Mouse (Mus musculus): Measurements from ENCODE around the gene Gm20219. TPM values are rescaled to one million over a fixed set of nuclear protein-coding genes. Genes with fewer than 3 reads are reported as not detected.
A peak's percentile ranks its signal among the peaks of the same experiment; 100 is the strongest.

The Gm20219 gene
- polyA plus RNA-seq, 1 experiment from 2014 or later: 0.40 TPM

GRCm38 (mm10) chr17:56583071-56583470 is 28.9 kb upstream of the Gm20219 start:
- ATAC-seq (ENCODE audit: insufficient number of reproducible peaks, low FRiP score): no peak
- Histone ChIP-seq H3K4me2 (peak overlapping the region; percentile 77), H3K4me3 (peak overlapping the region; percentile 88), H3K9me3 (replicated peaks) (no peaks in the 10 kb centered on the region), H3K4me1 (replicated peaks) (peaks cover 50% of the 10 kb centered on the region), H3K27me3 (replicated peaks) (no peaks in the 10 kb centered on the region), H3K27ac (ENCODE audit: poor library complexity, severe bottlenecking) (no peak overlapping the region; the same call in 1 of the 2 replicates), H3K9ac (peak overlapping the region; percentile 92), H3K36me3 (peaks cover 66% of the 10 kb centered on the region)
- WGBS: 82% methylated on average over 1 of the region's 1 CpGs

DNA sequence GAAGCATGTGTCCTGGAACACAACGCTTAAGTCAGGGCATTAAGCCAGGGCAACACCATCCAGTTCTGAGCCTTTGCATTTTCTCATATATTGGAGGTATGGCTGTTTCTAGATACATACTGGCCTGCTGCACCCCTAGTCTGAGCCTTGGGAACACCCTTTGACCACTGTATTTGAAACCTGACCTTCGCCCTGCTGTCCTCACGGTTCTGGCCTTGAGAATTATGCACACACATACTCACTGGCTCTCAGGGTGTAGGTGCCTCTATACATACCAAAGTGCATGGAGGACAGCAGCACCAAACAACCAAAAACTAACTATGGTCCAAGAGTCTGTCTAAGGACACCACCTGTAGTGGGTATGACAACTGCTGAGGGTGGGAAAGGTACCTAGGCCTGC is 18.8 kb upstream of the Gm20219 start:
- WGBS: 98% methylated on average over 3 of the region's 3 CpGs
- Histone ChIP-seq H3K27ac (ENCODE audit: poor library complexity, severe bottlenecking) (no peak overlapping the region), H3K27me3 (replicated peaks) (no peaks in the 10 kb centered on the region), H3K9ac (no peak overlapping the region), H3K4me2 (no peak overlapping the region), H3K4me1 (replicated peaks) (no peaks in the 10 kb centered on the region), H3K9me3 (replicated peaks) (no peaks in the 10 kb centered on the region), H3K36me3 (peaks cover 92% of the 10 kb centered on the region), H3K4me3 (no peak overlapping the region)
- ATAC-seq (ENCODE audit: insufficient number of reproducible peaks, low FRiP score): no peak

DNA sequence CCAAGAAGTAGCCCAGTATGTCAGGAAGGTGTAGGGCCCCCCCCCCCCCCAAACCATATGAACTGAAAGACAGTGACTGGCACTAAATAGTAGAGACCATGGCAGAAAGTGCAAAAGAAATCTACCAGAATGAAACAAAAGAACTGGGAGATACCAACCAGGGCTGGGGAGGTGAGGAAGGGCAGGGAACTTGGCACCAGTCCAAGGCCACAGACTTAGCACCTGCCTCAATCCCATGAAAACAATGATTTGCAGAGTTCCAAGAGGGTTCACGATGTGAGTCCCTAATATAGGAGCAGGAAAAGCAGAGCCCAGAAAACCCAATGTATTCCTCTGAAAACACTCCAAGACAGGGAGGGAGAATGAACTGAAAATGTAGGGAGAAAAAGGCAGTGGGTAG is 18.0 kb upstream of the Gm20219 start:
- H3K27me3 ChIP-seq (replicated peaks): no peaks in the 10 kb centered on the region
- no peaks in the 10 kb centered on the region for H3K4me1 ChIP-seq (replicated peaks)
- H3K9ac ChIP-seq: no peak overlapping the region
- peaks cover 92% of the 10 kb centered on the region for H3K36me3 ChIP-seq
- 59% methylated on average over 1 of the region's 1 CpGs for WGBS
- H3K4me3 ChIP-seq: no peak overlapping the region
- H3K4me2 ChIP-seq: no peak overlapping the region
- H3K9me3 ChIP-seq (replicated peaks): no peaks in the 10 kb centered on the region
- H3K27ac ChIP-seq (ENCODE audit: poor library complexity, severe bottlenecking): no peak overlapping the region
- no peak for ATAC-seq (ENCODE audit: insufficient number of reproducible peaks, low FRiP score)

GRCm38 (mm10) chr17:56570287-56570686 is 16.1 kb upstream of the Gm20219 start:
- WGBS: 93% methylated on average over 4 of the region's 4 CpGs
- Histone ChIP-seq H3K36me3 (peaks cover 96% of the 10 kb centered on the region), H3K27me3 (replicated peaks) (no peaks in the 10 kb centered on the region), H3K9me3 (replicated peaks) (no peaks in the 10 kb centered on the region), H3K4me1 (replicated peaks) (no peaks in the 10 kb centered on the region), H3K9ac (no peak overlapping the region), H3K27ac (ENCODE audit: poor library complexity, severe bottlenecking) (no peak overlapping the region), H3K4me2 (no peak overlapping the region), H3K4me3 (no peak overlapping the region)
- no peak for ATAC-seq (ENCODE audit: insufficient number of reproducible peaks, low FRiP score)

DNA sequence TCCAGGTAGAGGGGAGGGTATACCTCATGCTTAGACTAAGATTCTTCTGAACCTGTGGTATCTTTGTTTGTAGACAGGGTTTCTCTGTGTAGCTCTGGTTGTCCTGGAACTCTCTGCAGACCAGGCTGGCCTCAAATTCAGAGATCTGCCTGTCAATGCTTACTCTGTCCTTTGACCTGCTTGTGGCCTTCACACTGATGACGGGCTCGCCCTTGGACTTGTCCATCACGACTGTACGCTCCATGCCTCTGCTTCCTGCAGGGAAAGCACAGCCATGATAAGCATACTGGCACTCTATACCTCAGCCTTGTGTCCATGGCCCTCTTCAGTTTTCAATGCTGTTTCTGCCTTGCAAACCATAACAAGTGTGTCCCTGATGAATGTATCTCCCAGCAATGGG is 13.2 kb upstream of the Gm20219 start:
- H3K27ac ChIP-seq (ENCODE audit: poor library complexity, severe bottlenecking): no peak overlapping the region
- no peak overlapping the region for H3K9ac ChIP-seq
- peaks cover 98% of the 10 kb centered on the region for H3K36me3 ChIP-seq
- no peak overlapping the region for H3K4me3 ChIP-seq
- no peak for ATAC-seq (ENCODE audit: insufficient number of reproducible peaks, low FRiP score)
- H3K27me3 ChIP-seq (replicated peaks): no peaks in the 10 kb centered on the region
- H3K4me1 ChIP-seq (replicated peaks): no peaks in the 10 kb centered on the region
- H3K4me2 ChIP-seq: no peak overlapping the region
- no peaks in the 10 kb centered on the region for H3K9me3 ChIP-seq (replicated peaks)
- 90% methylated on average over 4 of the region's 4 CpGs for WGBS

GRCm38 (mm10) chr17:56566918-56567317 is 12.7 kb upstream of the Gm20219 start:
- no peak overlapping the region for H3K4me3 ChIP-seq
- no peak overlapping the region for H3K4me2 ChIP-seq
- H3K36me3 ChIP-seq: peaks cover 99% of the 10 kb centered on the region
- H3K27ac ChIP-seq (ENCODE audit: poor library complexity, severe bottlenecking): no peak overlapping the region
- H3K27me3 ChIP-seq (replicated peaks): no peaks in the 10 kb centered on the region
- H3K4me1 ChIP-seq (replicated peaks): no peaks in the 10 kb centered on the region
- no peak for ATAC-seq (ENCODE audit: insufficient number of reproducible peaks, low FRiP score)
- 93% methylated on average over 5 of the region's 5 CpGs for WGBS
- no peak overlapping the region for H3K9ac ChIP-seq
- no peaks in the 10 kb centered on the region for H3K9me3 ChIP-seq (replicated peaks)

DNA sequence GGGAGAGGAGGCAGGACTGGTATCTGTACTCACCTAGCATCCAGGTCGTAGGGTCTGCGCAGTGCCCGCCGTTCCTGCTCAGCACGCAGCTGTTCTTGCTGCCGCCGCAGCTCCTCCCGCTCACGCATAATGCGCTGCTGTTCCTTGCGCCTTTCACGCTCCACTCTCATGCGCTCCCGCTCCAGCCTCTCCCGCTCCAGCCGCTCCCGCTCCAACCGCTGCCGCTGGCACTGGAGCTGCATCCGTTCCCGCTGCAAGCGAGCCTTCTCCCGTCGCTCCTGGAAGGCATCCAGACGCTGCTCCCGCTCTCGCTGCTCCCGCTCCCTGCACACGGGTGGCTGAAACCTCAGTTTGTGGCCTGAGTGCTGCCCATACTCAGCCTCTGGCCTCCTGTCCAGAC is 12.1 kb upstream of the Gm20219 start:
- Histone ChIP-seq H3K4me3 (no peak overlapping the region), H3K4me2 (no peak overlapping the region), H3K27me3 (replicated peaks) (no peaks in the 10 kb centered on the region), H3K9me3 (replicated peaks) (no peaks in the 10 kb centered on the region), H3K4me1 (replicated peaks) (no peaks in the 10 kb centered on the region), H3K9ac (no peak overlapping the region), H3K36me3 (peaks cover 99% of the 10 kb centered on the region), H3K27ac (ENCODE audit: poor library complexity, severe bottlenecking) (no peak overlapping the region)
- WGBS: 91% methylated on average over 29 of the region's 29 CpGs
- no peak for ATAC-seq (ENCODE audit: insufficient number of reproducible peaks, low FRiP score)

DNA sequence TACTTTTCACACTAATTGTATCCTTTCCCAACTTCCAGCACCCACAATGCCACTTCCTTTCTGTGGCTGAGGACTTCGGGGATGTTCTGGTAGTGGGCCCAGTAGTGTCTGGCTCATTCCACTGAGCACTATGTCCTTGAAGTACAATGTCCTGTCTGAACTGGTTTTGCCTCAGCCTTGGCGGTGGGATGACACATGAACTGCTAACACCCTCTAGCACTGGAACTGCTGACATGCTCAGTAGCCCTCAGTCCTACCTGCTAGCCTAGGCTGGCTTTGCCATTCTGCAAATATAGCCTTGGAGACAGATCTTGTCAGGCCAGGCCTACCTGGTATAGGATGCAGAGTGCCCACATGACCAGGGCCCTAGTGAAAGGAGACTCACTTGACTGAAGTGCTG is 7.7 kb upstream of the Gm20219 start:
- H3K27ac ChIP-seq (ENCODE audit: poor library complexity, severe bottlenecking): no peak overlapping the region
- no peaks in the 10 kb centered on the region for H3K27me3 ChIP-seq (replicated peaks)
- H3K4me1 ChIP-seq (replicated peaks): no peaks in the 10 kb centered on the region
- peaks cover 61% of the 10 kb centered on the region for H3K36me3 ChIP-seq
- ATAC-seq (ENCODE audit: insufficient number of reproducible peaks, low FRiP score): no peak
- H3K4me2 ChIP-seq: no peak overlapping the region
- H3K4me3 ChIP-seq: no peak overlapping the region
- H3K9me3 ChIP-seq (replicated peaks): no peaks in the 10 kb centered on the region
- 91% methylated on average over 2 of the region's 2 CpGs for WGBS
- H3K9ac ChIP-seq: no peak overlapping the region

DNA sequence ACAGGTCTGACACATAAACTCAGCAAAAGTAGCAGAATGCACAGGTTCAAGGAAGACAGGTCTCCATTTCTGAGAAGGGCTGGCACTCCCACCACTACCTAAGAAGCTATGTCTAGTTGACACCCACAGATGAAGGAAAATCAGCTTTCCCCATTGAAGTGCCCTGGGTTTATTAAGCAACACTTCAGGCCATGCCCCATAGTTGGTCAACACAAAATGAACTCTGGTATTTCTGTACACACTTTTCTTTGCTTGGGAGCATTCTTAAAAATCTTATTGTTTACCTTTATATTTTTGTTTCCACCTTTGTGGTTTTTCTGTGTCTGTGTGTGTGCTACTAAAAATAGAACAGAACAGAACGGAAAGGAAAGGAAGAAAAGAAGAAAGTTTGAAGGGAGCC is 5.9 kb upstream of the Gm20219 start:
- H3K27me3 ChIP-seq (replicated peaks): no peaks in the 10 kb centered on the region
- peaks cover 43% of the 10 kb centered on the region for H3K36me3 ChIP-seq
- no peak for ATAC-seq (ENCODE audit: insufficient number of reproducible peaks, low FRiP score)
- H3K9ac ChIP-seq: no peak overlapping the region
- H3K4me2 ChIP-seq: no peak overlapping the region
- H3K4me1 ChIP-seq (replicated peaks): no peaks in the 10 kb centered on the region
- H3K9me3 ChIP-seq (replicated peaks): no peaks in the 10 kb centered on the region
- no peak overlapping the region for H3K4me3 ChIP-seq
- no peak overlapping the region for H3K27ac ChIP-seq (ENCODE audit: poor library complexity, severe bottlenecking)
- WGBS: 62% methylated on average over 1 of the region's 1 CpGs

GRCm38 (mm10) chr17:56559386-56559785 is 5.2 kb upstream of the Gm20219 start:
- H3K27me3 ChIP-seq (replicated peaks): no peaks in the 10 kb centered on the region
- H3K4me1 ChIP-seq (replicated peaks): no peaks in the 10 kb centered on the region
- ATAC-seq (ENCODE audit: insufficient number of reproducible peaks, low FRiP score): no peak
- no peak overlapping the region for H3K9ac ChIP-seq
- no peak overlapping the region for H3K4me2 ChIP-seq
- H3K4me3 ChIP-seq: no peak overlapping the region
- 65% methylated on average over 3 of the region's 3 CpGs for WGBS
- H3K36me3 ChIP-seq: peaks cover 36% of the 10 kb centered on the region
- no peak overlapping the region for H3K27ac ChIP-seq (ENCODE audit: poor library complexity, severe bottlenecking)
- H3K9me3 ChIP-seq (replicated peaks): no peaks in the 10 kb centered on the region

GRCm38 (mm10) chr17:56558448-56558847 is 4.3 kb upstream of the Gm20219 start:
- H3K9ac ChIP-seq: no peak overlapping the region
- no peaks in the 10 kb centered on the region for H3K9me3 ChIP-seq (replicated peaks)
- no peak overlapping the region for H3K27ac ChIP-seq (ENCODE audit: poor library complexity, severe bottlenecking)
- no peaks in the 10 kb centered on the region for H3K4me1 ChIP-seq (replicated peaks)
- no peak for ATAC-seq (ENCODE audit: insufficient number of reproducible peaks, low FRiP score)
- H3K27me3 ChIP-seq (replicated peaks): peaks cover 4% of the 10 kb centered on the region; the same call in 1 of the 2 replicates
- no peak overlapping the region for H3K4me3 ChIP-seq
- H3K4me2 ChIP-seq: no peak overlapping the region
- H3K36me3 ChIP-seq: peaks cover 26% of the 10 kb centered on the region
- WGBS: 23% methylated on average over 3 of the region's 3 CpGs

- Histone ChIP-seq H3K4me2 (no peak overlapping the region), H3K4me3 (no peak overlapping the region), H3K27me3 (replicated peaks) (peaks cover 4% of the 10 kb centered on the region; the same call in 1 of the 2 replicates), H3K9me3 (replicated peaks) (no peaks in the 10 kb centered on the region), H3K9ac (no peak overlapping the region), H3K4me1 (replicated peaks) (no peaks in the 10 kb centered on the region), H3K27ac (ENCODE audit: poor library complexity, severe bottlenecking) (no peak overlapping the region), H3K36me3 (no peaks in the 10 kb centered on the region)
- WGBS: 59% methylated on average over 5 of the region's 5 CpGs
- no peak for ATAC-seq (ENCODE audit: insufficient number of reproducible peaks, low FRiP score)
These were observed 1.3 kb downstream of the Gm20219 start for GRCm38 (mm10) chr17:56552781-56553363.

All from heart, embryonic 12.5 days (tissue).